Mouse (Mus musculus) intestine, embryonic 15.5 days (tissue): ENCODE results near the gene Lpar1. TPM values are rescaled to one million over a fixed set of nuclear protein-coding genes. Genes with fewer than 3 reads are reported as not detected.

Experiments
- ATAC-seq: fragments of 200-750 bp; cut with Nextera tagmentation; 2 replicates; pipeline ENCODE4 v1.8.0; 2017; ENCODE audit warnings: moderate TSS enrichment, moderate library complexity
- H3K27ac ChIP-seq: fragments of 300-500 bp; sonication (generic); 2 replicates; pipeline ENCODE4 v1.5.1; 2015; ENCODE audit warnings: mild to moderate bottlenecking, inconsistent platforms
- H3K27me3 ChIP-seq: fragments of 300-500 bp; sonication (generic); replicated peaks from 2 replicates; pipeline ENCODE4 v1.6.1; 2015; ENCODE audit warnings: inconsistent platforms
- H3K36me3 ChIP-seq: fragments of 300-500 bp; sonication (generic); 2 replicates; pipeline ENCODE4 v1.6.1; 2015; ENCODE audit warnings: inconsistent platforms
- H3K4me1 ChIP-seq: fragments of 300-500 bp; sonication (generic); replicated peaks from 2 replicates; pipeline ENCODE4 v1.6.1; 2015; ENCODE audit warnings: inconsistent platforms
- H3K4me2 ChIP-seq: fragments of 300-500 bp; sonication (generic); replicated peaks from 2 replicates; pipeline ENCODE4 v1.6.1; 2015; ENCODE audit warnings: mild to moderate bottlenecking, inconsistent platforms
- H3K4me3 ChIP-seq: fragments of 300-500 bp; sonication (generic); replicated peaks from 2 replicates; pipeline ENCODE4 v1.5.1; 2015; ENCODE audit warnings: inconsistent platforms
- H3K9ac ChIP-seq: fragments of 300-500 bp; sonication (generic); 2 replicates; pipeline ENCODE4 v1.6.1; 2015; ENCODE audit warnings: inconsistent platforms
- H3K9me3 ChIP-seq: fragments of 300-500 bp; sonication (generic); 2 replicates; pipeline ENCODE4 v1.6.1; 2016; ENCODE audit warnings: inconsistent platforms
- WGBS: fragments of 180-500 bp; shearing (Covaris S2); methylation state at CpG from one replicate; pipeline ENCODE4 v1.1.7; 2015; 5-methylcytosine and 5-hydroxymethylcytosine counted together
- polyA plus RNA-seq: library from polyadenylated mRNA; unstranded; fragments of >200 nt; fragmentation: Nextera tagmentation; extraction: Ambion mirVana; gene quantifications from 2 replicates; pipeline ENCODE4 v1.2.1, GENCODE M21; 2015

Gene Lpar1
- polyA plus RNA-seq: 50.0 and 55.9 TPM in 2 replicates

- Histone ChIP-seq H3K36me3 (no peaks in the 10 kb centered on the region), H3K4me3 (peak within 1 kb of the TSS; percentile 74), H3K9ac (peak within 1 kb of the TSS; percentile 77), H3K27me3 (no peaks in the 10 kb centered on the region), H3K27ac (peak within 1 kb of the TSS; percentile 92), H3K9me3 (no peaks in the 10 kb centered on the region), H3K4me2 (peak within 1 kb of the TSS; percentile 92), H3K4me1 (peaks cover 4% of the 10 kb centered on the region)
- 9% methylated on average over 19 of the region's 19 CpGs for WGBS
- peak; percentile 62 for ATAC-seq
Observed at GRCm38 (mm10) chr4:58553631-58554358, at the start of gene Lpar1. TSS of gene Lpar1 (minus strand) at chr4:58553898.

DNA sequence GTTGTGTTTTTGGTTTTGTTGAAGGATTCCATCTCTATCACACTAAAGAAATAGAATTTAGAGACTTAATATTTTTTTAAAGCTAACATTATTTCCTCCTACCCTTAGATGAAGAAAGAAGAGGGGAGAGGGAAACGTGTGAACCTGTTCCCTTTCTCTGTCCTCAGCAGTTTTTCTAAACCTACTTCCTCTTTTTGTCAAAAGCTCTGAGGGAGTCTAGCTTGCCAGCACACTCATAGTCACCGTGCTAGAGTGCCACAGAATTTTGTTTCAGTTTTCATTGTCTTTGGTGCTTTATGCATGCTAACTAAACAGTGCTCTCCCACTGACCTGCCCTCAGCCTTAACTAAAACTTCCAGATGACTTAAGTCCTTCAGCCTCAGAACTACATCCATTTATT, 32.2 kb upstream of the Lpar1 start:
- H3K27me3 ChIP-seq: no peaks in the 10 kb centered on the region
- WGBS: 38% methylated on average over 2 of the region's 2 CpGs

DNA sequence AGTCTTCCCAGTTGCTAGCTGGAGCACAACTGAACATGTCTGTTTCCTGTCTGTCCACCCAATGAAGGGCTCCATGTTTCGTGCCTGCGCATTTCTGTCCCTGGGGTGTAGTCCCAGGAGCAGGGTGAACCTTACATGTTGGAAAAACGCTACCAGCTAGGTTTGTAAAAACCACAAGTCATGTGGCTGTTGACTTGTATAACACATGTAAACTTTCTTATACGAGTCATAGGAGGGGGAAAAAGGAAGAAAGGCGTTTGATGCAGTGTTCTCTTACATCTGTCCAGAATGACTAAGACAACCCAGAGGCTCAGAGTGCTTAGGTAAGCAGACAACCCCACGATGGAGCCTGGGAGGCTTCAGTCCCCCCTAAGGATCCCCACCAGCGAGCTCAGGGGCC, 27.5 kb upstream of the Lpar1 start:
- H3K9me3 ChIP-seq: no peaks in the 10 kb centered on the region
- H3K27ac ChIP-seq: no peak overlapping the region
- no peak overlapping the region for H3K4me2 ChIP-seq
- H3K27me3 ChIP-seq: no peaks in the 10 kb centered on the region
- WGBS: 69% methylated on average over 7 of the region's 7 CpGs
- no peak overlapping the region for H3K4me3 ChIP-seq
- ATAC-seq: no peak
- no peaks in the 10 kb centered on the region for H3K36me3 ChIP-seq
- H3K9ac ChIP-seq: no peak overlapping the region
- 0 out of 2 replicates have a peak, but pooled peaks cover 2% of the 10 kb centered on the region for H3K4me1 ChIP-seq

More for the DNA sequence above, 32.2 kb upstream of the Lpar1 start:
- no peak overlapping the region for H3K4me2 ChIP-seq
- no peaks in the 10 kb centered on the region for H3K9me3 ChIP-seq
- H3K4me3 ChIP-seq: no peak overlapping the region
- H3K4me1 ChIP-seq: no peaks in the 10 kb centered on the region
- no peaks in the 10 kb centered on the region for H3K36me3 ChIP-seq
- no peak for ATAC-seq
- no peak overlapping the region for H3K9ac ChIP-seq
- no peak overlapping the region for H3K27ac ChIP-seq

GRCm38 (mm10) chr4:58580516-58580915, 26.8 kb upstream of the Lpar1 start:
- no peak overlapping the region for H3K4me3 ChIP-seq
- no peak for ATAC-seq
- WGBS: 82% methylated on average over 5 of the region's 5 CpGs
- no peak overlapping the region for H3K27ac ChIP-seq
- no peaks in the 10 kb centered on the region for H3K36me3 ChIP-seq
- no peak overlapping the region for H3K9ac ChIP-seq
- H3K27me3 ChIP-seq: no peaks in the 10 kb centered on the region
- no peaks in the 10 kb centered on the region for H3K9me3 ChIP-seq
- no peak overlapping the region for H3K4me2 ChIP-seq
- H3K4me1 ChIP-seq: 0 out of 2 replicates have a peak, but pooled peaks cover 2% of the 10 kb centered on the region

GRCm38 (mm10) chr4:58580098-58580497, 26.4 kb upstream of the Lpar1 start:
- Histone ChIP-seq H3K4me1 (0 out of 2 replicates have a peak, but pooled peaks cover 2% of the 10 kb centered on the region), H3K27me3 (no peaks in the 10 kb centered on the region), H3K9ac (no peak overlapping the region), H3K9me3 (no peaks in the 10 kb centered on the region), H3K4me2 (no peak overlapping the region), H3K27ac (no peak overlapping the region), H3K36me3 (no peaks in the 10 kb centered on the region), H3K4me3 (no peak overlapping the region)
- WGBS: 68% methylated on average over 10 of the region's 10 CpGs
- ATAC-seq: no peak

DNA sequence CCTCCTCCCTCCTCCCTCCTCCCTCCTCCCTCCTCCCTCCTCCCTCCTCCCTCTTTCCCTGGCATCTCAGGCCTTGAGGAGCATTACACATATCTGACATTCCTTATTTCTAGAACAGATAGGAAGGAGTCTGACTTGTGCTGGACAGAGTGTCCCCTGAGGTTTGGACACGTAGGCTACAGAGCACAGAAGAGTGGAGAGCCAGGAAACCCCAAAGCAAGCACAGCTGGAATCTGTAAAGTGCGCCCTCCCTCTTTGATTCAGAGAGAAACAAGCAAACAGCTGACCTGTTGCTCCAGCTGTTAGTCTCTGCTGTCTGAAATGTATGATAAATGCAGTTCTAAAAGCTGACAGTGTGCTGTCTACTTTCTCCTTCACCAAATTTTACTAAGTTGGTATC, 24.8 kb upstream of the Lpar1 start:
- 31% methylated on average over 2 of the region's 2 CpGs for WGBS

DNA sequence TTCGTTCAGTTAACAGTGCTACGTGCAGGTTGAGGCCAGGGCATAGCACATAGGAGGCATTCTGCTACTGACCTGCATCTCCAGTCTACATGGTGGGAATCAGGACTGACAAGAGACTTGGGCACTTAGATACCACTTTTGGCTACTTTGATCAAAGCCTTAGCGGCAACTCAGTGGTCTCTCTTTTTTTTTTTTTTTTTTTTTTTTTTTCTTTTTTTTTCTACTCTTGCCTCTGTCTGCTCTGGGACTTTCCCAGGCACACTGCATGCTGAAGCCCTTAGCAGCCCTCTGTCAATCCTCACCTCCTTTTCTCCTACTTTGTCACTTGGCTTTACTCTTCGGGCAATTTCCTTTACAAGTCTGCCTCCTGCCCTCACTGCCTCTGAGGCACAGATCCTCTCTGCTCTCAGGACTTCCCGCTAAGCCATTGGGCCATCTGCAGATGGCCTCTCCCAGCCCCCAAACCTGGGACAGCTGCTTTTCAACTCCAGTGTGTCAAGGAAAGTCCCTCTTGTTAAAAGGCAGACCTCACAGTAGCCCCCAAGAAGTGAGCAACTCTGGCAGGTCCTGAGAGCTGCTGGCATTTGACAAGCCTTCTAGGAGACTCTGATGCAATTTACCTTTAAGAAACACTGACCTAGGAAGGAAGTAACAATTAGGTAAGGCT, 23.8 kb upstream of the Lpar1 start:
- H3K27me3 ChIP-seq: no peaks in the 10 kb centered on the region
- H3K36me3 ChIP-seq: no peaks in the 10 kb centered on the region
- no peaks in the 10 kb centered on the region for H3K9me3 ChIP-seq
- H3K27ac ChIP-seq: no peak overlapping the region; the same call in 1 of the 2 replicates
- ATAC-seq: no peak
- no peak overlapping the region for H3K4me3 ChIP-seq
- 53% methylated on average over 5 of the region's 5 CpGs for WGBS
- H3K4me1 ChIP-seq: 0 out of 2 replicates have a peak, but pooled peaks cover 2% of the 10 kb centered on the region
- no peak overlapping the region for H3K4me2 ChIP-seq
- H3K9ac ChIP-seq: no peak overlapping the region

More for the DNA sequence above, 24.8 kb upstream of the Lpar1 start:
- H3K4me2 ChIP-seq: no peak overlapping the region
- 0 out of 2 replicates have a peak, but pooled peaks cover 2% of the 10 kb centered on the region for H3K4me1 ChIP-seq
- no peak overlapping the region for H3K4me3 ChIP-seq
- H3K27me3 ChIP-seq: no peaks in the 10 kb centered on the region
- H3K9ac ChIP-seq: no peak overlapping the region
- no peak overlapping the region for H3K27ac ChIP-seq
- H3K9me3 ChIP-seq: no peaks in the 10 kb centered on the region
- peak; percentile 71 for ATAC-seq
- no peaks in the 10 kb centered on the region for H3K36me3 ChIP-seq

GRCm38 (mm10) chr4:58575831-58576230, 22.1 kb upstream of the Lpar1 start:
- Histone ChIP-seq H3K9me3 (no peaks in the 10 kb centered on the region), H3K27me3 (no peaks in the 10 kb centered on the region), H3K4me3 (no peak overlapping the region), H3K27ac (no peak overlapping the region), H3K9ac (no peak overlapping the region), H3K4me1 (0 out of 2 replicates have a peak, but pooled peaks cover 2% of the 10 kb centered on the region), H3K36me3 (no peaks in the 10 kb centered on the region), H3K4me2 (no peak overlapping the region)
- ATAC-seq: no peak
- WGBS: 86% methylated on average over 6 of the region's 6 CpGs

GRCm38 (mm10) chr4:58574024-58574423, 20.3 kb upstream of the Lpar1 start:
- H3K9me3 ChIP-seq: no peaks in the 10 kb centered on the region
- 0 out of 2 replicates have a peak, but pooled peaks cover 2% of the 10 kb centered on the region for H3K4me1 ChIP-seq
- H3K4me3 ChIP-seq: no peak overlapping the region
- H3K4me2 ChIP-seq: no peak overlapping the region
- ATAC-seq: no peak
- H3K36me3 ChIP-seq: no peaks in the 10 kb centered on the region
- no peak overlapping the region for H3K9ac ChIP-seq
- 83% methylated on average over 6 of the region's 6 CpGs for WGBS
- no peaks in the 10 kb centered on the region for H3K27me3 ChIP-seq
- H3K27ac ChIP-seq: no peak overlapping the region

GRCm38 (mm10) chr4:58572446-58572845, 18.7 kb upstream of the Lpar1 start:
- Histone ChIP-seq H3K27ac (no peak overlapping the region), H3K4me3 (no peak overlapping the region), H3K4me1 (no peaks in the 10 kb centered on the region), H3K9me3 (no peaks in the 10 kb centered on the region), H3K4me2 (no peak overlapping the region), H3K9ac (no peak overlapping the region), H3K36me3 (no peaks in the 10 kb centered on the region), H3K27me3 (no peaks in the 10 kb centered on the region)
- ATAC-seq: no peak
- 72% methylated on average over 2 of the region's 2 CpGs for WGBS

DNA sequence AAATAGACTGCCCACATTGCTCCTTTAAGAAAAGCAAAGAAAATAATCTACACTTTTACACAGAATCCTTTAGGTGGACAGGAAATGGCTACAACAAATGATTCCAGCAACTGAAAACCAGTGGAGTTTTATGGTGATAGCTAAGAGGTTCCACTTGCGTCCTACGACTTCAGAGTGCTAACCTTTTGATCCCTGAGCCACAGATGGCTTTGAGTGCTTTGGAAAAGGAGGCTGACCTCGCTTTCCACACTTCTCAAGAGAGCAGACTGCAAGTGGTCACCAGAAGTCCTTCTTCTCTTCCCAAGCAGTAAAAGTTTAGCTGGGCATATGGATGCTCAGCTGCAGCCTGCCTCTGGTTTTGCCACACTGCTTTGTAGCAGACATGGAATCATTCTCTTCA, 18.0 kb upstream of the Lpar1 start:
- no peak overlapping the region for H3K9ac ChIP-seq
- H3K4me2 ChIP-seq: no peak overlapping the region
- H3K27ac ChIP-seq: no peak overlapping the region
- no peaks in the 10 kb centered on the region for H3K36me3 ChIP-seq
- 47% methylated on average over 3 of the region's 3 CpGs for WGBS
- H3K27me3 ChIP-seq: no peaks in the 10 kb centered on the region
- H3K4me1 ChIP-seq: no peaks in the 10 kb centered on the region
- no peaks in the 10 kb centered on the region for H3K9me3 ChIP-seq
- no peak overlapping the region for H3K4me3 ChIP-seq
- ATAC-seq: no peak

- no peak for ATAC-seq
- no peak overlapping the region for H3K4me2 ChIP-seq
- no peaks in the 10 kb centered on the region for H3K27me3 ChIP-seq
- no peaks in the 10 kb centered on the region for H3K4me1 ChIP-seq
- no peaks in the 10 kb centered on the region for H3K36me3 ChIP-seq
- H3K9ac ChIP-seq: no peak overlapping the region
- no peaks in the 10 kb centered on the region for H3K9me3 ChIP-seq
- H3K27ac ChIP-seq: no peak overlapping the region
- no peak overlapping the region for H3K4me3 ChIP-seq
- 53% methylated on average over 1 of the region's 1 CpGs for WGBS
Observed at GRCm38 (mm10) chr4:58571232-58571631, 17.5 kb upstream of the Lpar1 start.
